Mouse (Mus musculus) Patski (cell line): Measurements from ENCODE around the gene Mrpl4. TPM values are rescaled to one million over a fixed set of nuclear protein-coding genes. Genes with fewer than 3 reads are reported as not detected.
"Not testable (repeated sequence)": the region's sequence is repeated elsewhere in the genome, so short reads cannot be mapped to it uniquely, and the experiment has no call there.

ENCODE experiments used
- ATAC-seq: fragments of 100-300 bp; one replicate; pipeline ENCODE4 v1.8.0; 2021
- CTCF ChIA-PET: fragments of 350-600 bp; sonication (Branson Sonifier 250); formaldehyde crosslinking; loops from one replicate; lab custom pipeline; 2022; ENCODE audit warnings: inconsistent platforms; lab: Charles Lee
- POLR2A ChIA-PET: fragments of 350-600 bp; sonication (Branson Sonifier 250); formaldehyde crosslinking; loops from one replicate; lab custom pipeline; 2022; ENCODE audit warnings: antibody characterized with exemption, inconsistent platforms; lab: Charles Lee
- DNase-seq: peaks from one replicate; pipeline ENCODE4 v3.0.0-alpha.2; 2011; ENCODE audit warnings: low read depth, low spot score
- H3K27me3 ChIP-seq: fragments of 371-371 bp; one replicate; pipeline ENCODE4 v1.5.1; 2021
- CTCF ChIP-seq: fragments of 100-300 bp; IDR thresholded peaks from one replicate; pipeline ENCODE4 v1.5.1; 2021
- in situ Hi-C: fragments of 300-500 bp; cut with MboI; formaldehyde crosslinking; loops from 3 replicates; pipeline ENCODE4 v1.11.1; 2018; ENCODE audit warnings: low pct_unique_long_range_greater_than_20kb, mixed read lengths
- polyA plus RNA-seq: library from polyadenylated mRNA; unstranded; gene quantifications from one replicate; pipeline ENCODE4 v1.2.3, GENCODE M21; 2021

Mrpl4 gene
- polyA plus RNA-seq, 1 experiment from 2014 or later: 89.1 TPM

GRCm38 (mm10) chr9:21000811-21001210 lies 1.7 kb upstream of the Mrpl4 start:
- CTCF ChIA-PET: interaction anchor here (0.7 to 2.1 kb wide), 6 partner anchors 26 to 102 kb away, joined by 3 to 6 read pairs (median 3); partner anchors contain the start of gene Eif3g
- in situ Hi-C loops: loop anchor here (5.0 kb wide), 2 partner anchors 54 to 89 kb away; no protein-coding TSS in a partner anchor
- DNase-seq: no peak

GRCm38 (mm10) chr9:21001651-21002200 lies 812 bp upstream of the Mrpl4 start:
- in situ Hi-C loops: loop anchor here (5.0 kb wide), 2 partner anchors 54 to 89 kb away; no protein-coding TSS in a partner anchor
- TF ChIP-seq CTCF: no peak
- CTCF ChIA-PET: interaction anchor here (1.0 to 2.1 kb wide), 5 partner anchors 26 to 123 kb away, joined by 3 to 6 read pairs (median 3); partner anchors contain the start of gene Eif3g

More at GRCm38 (mm10) chr9:21000811-21001210, 1.7 kb upstream of the Mrpl4 start:
- no peak for ATAC-seq
- H3K27me3 ChIP-seq: no peaks in the 10 kb centered on the region
- TF ChIP-seq CTCF: peak; percentile 68
- POLR2A ChIA-PET: no interaction called here

GRCm38 (mm10) chr9:21002270-21002626 lies 290 bp upstream of the Mrpl4 start:
- ATAC-seq (no peak), DNase-seq (no peak)
- CTCF ChIA-PET: interaction anchor here (1.2 to 1.4 kb wide), 2 partner anchors 104 to 124 kb away, joined by 3 to 5 read pairs; partner anchors contain the start of gene Eif3g
- no peaks in the 10 kb centered on the region for H3K27me3 ChIP-seq
- POLR2A ChIA-PET: no interaction called here
- no peak for TF ChIP-seq CTCF
- in situ Hi-C loops: loop anchor here (5.0 kb wide), 2 partner anchors 55 to 90 kb away; no protein-coding TSS in a partner anchor

More at GRCm38 (mm10) chr9:21001651-21002200, 812 bp upstream of the Mrpl4 start:
- DNase-seq (no peak), ATAC-seq (no peak)
- POLR2A ChIA-PET: no interaction called here
- no peaks in the 10 kb centered on the region for H3K27me3 ChIP-seq

GRCm38 (mm10) chr9:21007313-21007952 lies 4.9 kb downstream of the Mrpl4 start:
- CTCF ChIA-PET: interaction anchor here (1.1 kb wide), 1 partner anchor 9 kb away, joined by 3 read pairs; no protein-coding TSS in a partner anchor
- TF ChIP-seq CTCF: no peak
- ATAC-seq: no peak
- no peaks in the 10 kb centered on the region for H3K27me3 ChIP-seq
- in situ Hi-C loops: no loop called here
- DNase-seq: no peak
- POLR2A ChIA-PET: interaction anchor here (1.0 kb wide), 1 partner anchor 22 kb away, joined by 3 read pairs; the partner anchor contains the start of gene Icam4

GRCm38 (mm10) chr9:21008007-21008406 lies 5.5 kb downstream of the Mrpl4 start:
- DNase-seq (no peak), ATAC-seq (no peak)
- ChIA-PET POLR2A (interaction anchor here (1.0 kb wide), 1 partner anchor 21 kb away, joined by 3 read pairs; the partner anchor contains the start of gene Icam4), CTCF (interaction anchor here (1.1 to 2.0 kb wide), 3 partner anchors 9 to 106 kb away, joined by 3 to 6 read pairs (median 4); no protein-coding TSS in a partner anchor)
- no peak for TF ChIP-seq CTCF
- H3K27me3 ChIP-seq: no peaks in the 10 kb centered on the region
- in situ Hi-C loops: no loop called here

GRCm38 (mm10) chr9:21010362-21010761 lies 7.8 kb downstream of the Mrpl4 start:
- H3K27me3 ChIP-seq: no peaks in the 10 kb centered on the region
- ATAC-seq (no peak), DNase-seq (no peak)
- no peak for TF ChIP-seq CTCF
- CTCF ChIA-PET: interaction anchor here (1.0 to 2.2 kb wide), 2 partner anchors 111 to 126 kb away, joined by 3 to 8 read pairs; partner anchors contain the start of gene Eif3g
- POLR2A ChIA-PET: no interaction called here
- in situ Hi-C loops: no loop called here

- ATAC-seq, POLR2A ChIA-PET, H3K27me3 ChIP-seq, DNase-seq, in situ Hi-C loops: not testable (repeated sequence)
- CTCF ChIA-PET: interaction anchor here (1.0 to 2.2 kb wide), 2 partner anchors 112 to 125 kb away, joined by 3 to 8 read pairs; partner anchors contain the start of gene Eif3g
Measured at GRCm38 (mm10) chr9:21010939-21011541, 8.5 kb downstream of the Mrpl4 start.

GRCm38 (mm10) chr9:21011846-21012312 lies 9.3 kb downstream of the Mrpl4 start:
- ChIA-PET POLR2A (no interaction called here), CTCF (interaction anchor here (2.2 kb wide), 1 partner anchor 18 kb away, joined by 7 read pairs; no protein-coding TSS in a partner anchor)
- no peak for TF ChIP-seq CTCF
- no peak for DNase-seq
- peaks cover 4% of the 10 kb centered on the region for H3K27me3 ChIP-seq
- in situ Hi-C loops: no loop called here
- ATAC-seq: peak; percentile 15

GRCm38 (mm10) chr9:21012368-21012767 lies 9.8 kb downstream of the Mrpl4 start:
- TF ChIP-seq CTCF: no peak
- ATAC-seq (peak; percentile 6), DNase-seq (no peak)
- ChIA-PET POLR2A (interaction anchor here (0.6 to 0.7 kb wide), 2 partner anchors 70 to 129 kb away, joined by 3 to 4 read pairs; no protein-coding TSS in a partner anchor), CTCF (interaction anchor here (2.2 kb wide), 1 partner anchor 18 kb away, joined by 7 read pairs; no protein-coding TSS in a partner anchor)
- in situ Hi-C loops: no loop called here
- peaks cover 4% of the 10 kb centered on the region for H3K27me3 ChIP-seq
